Mouse (Mus musculus) thymus, postnatal 10 days (tissue): ENCODE data around the gene Rnf187.
A peak's percentile ranks its signal among the peaks of the same experiment; 100 is the strongest.

Experiments used
- DNase-seq, 2 experiments: peaks; one replicate each; pipeline ENCODE4 v3.0.0; 2021; ENCODE audit warnings: low spot score in 2 of 2

Rnf187 gene

GRCm38 (mm10) chr11:58938322-58939087, at the start of gene Rnf187:
TSS of gene Rnf187 (minus strand) at chr11:58938916.
- DNase-seq, result peak; percentile 79 to 87

- DNase-seq, result no peak
Observed at GRCm38 (mm10) chr11:58985299-58985917, 46.7 kb upstream of the Rnf187 start.

DNA sequence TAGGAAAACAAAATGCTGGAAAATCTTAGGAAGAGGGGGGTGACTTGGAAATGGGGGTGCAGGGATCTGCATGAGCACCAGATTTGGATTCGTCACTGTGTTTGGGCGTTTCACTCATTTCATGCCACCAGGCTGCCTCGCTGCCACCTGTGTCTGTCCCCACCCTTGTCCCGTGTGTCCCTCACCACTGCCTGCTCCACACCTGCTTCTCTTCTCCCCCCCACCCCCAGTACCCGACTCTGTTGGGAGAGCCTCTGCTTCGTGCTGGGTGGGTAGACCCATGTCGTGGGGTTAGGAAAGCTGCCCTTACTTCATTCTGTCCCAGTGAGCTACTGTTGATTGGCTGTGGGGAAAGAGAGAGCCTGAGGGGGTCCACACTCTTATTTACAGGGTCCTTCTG, 45.9 kb upstream of the Rnf187 start:
- DNase-seq, result peak; percentile 38 to 42

GRCm38 (mm10) chr11:58983691-58984341, 45.1 kb upstream of the Rnf187 start:
- DNase-seq, result no peak

DNA sequence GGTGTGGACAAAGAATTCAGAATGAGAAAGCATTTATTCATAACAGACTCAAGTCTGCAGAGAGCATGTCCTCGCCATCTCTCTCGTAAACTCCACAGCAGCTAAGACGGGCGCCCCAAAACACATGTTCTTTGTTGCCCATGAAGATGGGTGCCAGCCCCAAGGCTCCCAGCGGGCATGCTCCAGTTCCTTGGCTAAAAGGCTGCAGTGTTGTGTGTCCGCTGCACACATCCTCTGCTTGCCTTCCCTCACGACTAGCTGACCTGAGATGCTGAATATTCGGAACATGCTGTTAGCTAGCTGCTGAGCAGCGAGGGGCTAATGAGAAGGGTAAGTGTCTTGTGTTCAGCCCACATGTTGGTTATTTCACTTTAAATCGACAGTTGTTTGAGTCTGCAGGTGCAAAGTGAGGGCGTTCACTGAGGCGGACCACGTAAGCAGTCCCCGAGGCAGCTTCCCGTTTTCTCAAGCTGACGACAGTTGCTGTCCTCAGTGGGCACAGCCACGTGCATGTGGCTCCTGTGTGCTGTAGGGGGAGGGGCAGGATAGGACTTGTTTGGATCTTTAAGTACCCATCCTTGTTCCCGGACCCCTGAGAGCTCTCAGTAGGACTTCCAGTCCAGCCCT, 43.9 kb upstream of the Rnf187 start:
- DNase-seq, result peak; percentile 67 to 72

DNA sequence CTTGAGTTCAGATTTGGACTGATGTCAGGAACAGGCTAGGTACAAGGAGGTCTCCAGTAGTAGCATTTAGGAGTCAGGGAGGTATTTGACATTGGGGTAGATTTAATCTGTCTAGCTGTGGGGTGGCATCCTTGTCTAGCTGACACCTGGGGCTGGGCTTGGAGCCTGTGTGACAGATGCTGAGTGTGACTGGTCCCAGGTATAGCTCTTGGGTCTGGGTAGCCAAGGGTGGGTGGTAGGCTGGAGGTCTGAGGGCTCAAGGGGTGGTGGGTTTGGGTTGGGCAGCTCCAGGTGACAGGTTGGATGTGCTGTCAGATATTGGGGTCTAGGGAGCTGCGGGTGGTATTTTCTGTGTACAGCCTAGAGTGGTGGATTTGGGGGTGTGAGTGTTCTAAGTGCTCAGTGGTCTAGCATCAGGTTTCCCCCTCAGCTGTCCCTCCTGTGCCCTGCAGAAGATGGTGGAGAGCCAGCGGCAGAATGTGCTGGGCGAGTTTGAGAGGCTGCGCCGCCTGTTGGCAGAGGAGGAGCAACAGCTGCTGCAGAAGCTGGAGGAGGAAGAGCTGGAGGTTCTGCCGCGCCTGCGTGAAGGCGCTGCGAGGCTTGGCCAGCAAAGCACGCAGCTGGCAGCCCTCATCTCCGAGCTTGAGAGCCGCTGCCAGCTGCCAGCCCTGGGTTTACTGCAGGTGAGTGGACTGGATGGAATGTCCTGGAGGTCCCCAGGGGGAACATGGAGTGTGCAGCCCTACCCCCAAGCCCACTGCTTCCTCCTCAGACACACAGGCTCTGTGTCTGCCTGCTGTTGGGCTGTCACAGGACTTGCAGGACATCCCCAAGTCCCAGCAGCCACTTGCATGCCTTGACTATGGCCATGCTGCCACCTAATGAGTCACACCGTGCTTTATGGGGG, 43.1 kb upstream of the Rnf187 start:
- DNase-seq, result peak; percentile 81 to 88

DNA sequence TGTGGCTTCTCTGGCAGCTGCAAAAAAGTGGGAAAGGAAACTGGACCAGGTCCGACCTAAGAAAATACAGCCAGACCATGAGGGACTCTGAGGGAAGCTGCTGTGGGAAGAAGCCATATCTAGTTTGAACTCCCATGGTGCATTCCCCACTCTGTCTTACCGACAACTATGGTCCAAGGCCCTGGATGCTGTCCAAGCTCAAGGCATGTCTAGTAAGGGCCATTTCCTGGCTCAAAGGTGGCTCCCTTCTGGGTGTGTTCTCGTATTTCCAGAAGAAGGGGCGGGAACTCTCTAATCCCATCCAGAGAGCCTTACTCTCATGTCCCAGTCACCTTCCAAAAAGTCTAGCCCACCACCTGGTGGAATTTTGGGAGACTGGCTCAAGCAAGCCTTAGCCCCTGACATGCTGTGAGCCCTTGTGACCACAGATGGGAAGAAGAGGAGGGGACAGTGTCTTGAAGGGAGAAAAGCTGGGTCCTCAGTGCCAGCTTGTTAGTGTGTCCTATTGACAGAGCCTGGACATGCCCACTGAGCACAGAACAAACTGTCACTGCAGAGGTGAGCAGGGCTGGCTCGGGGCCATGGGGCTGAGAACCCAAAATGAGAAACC, 41.8 kb upstream of the Rnf187 start:
- DNase-seq, result no peak

GRCm38 (mm10) chr11:58979661-58980060, 40.9 kb upstream of the Rnf187 start:
- DNase-seq, result no peak

DNA sequence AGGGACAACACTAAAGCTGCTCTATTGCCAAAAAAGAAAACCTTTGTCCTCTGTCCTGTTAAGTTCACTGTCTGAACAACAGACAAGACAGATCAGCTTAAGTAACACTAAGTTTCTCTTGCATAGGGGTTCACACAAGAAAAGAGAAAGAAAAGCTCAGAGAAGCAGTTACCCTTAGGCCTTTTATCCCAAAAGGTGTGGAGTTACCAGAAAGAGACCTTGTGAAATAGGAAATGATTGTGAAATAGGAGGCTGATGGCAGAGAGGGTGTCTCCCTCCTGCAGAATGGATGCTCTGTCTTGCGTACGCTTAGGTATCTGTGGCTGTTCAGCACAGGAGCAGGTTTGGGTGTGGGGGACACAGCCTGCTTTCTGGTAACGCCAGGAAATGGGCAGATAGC, 40.5 kb upstream of the Rnf187 start:
- DNase-seq, result no peak

DNA sequence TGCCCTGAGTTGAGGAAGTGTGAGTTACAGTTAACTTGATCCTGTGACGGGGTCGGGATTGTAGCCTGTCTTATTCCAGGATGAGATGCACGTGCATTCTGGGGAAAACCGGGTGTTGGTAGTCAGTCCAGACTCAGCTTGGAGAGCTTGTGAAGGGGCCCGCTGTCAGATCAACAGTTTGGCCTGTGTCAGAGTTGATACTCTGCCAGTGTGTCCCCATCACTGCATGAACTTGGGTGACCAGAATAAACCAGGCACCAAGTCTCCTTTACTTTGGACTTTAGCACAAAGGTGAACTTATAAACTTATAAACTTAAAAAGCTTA, 40.0 kb upstream of the Rnf187 start:
- DNase-seq, result no peak

DNA sequence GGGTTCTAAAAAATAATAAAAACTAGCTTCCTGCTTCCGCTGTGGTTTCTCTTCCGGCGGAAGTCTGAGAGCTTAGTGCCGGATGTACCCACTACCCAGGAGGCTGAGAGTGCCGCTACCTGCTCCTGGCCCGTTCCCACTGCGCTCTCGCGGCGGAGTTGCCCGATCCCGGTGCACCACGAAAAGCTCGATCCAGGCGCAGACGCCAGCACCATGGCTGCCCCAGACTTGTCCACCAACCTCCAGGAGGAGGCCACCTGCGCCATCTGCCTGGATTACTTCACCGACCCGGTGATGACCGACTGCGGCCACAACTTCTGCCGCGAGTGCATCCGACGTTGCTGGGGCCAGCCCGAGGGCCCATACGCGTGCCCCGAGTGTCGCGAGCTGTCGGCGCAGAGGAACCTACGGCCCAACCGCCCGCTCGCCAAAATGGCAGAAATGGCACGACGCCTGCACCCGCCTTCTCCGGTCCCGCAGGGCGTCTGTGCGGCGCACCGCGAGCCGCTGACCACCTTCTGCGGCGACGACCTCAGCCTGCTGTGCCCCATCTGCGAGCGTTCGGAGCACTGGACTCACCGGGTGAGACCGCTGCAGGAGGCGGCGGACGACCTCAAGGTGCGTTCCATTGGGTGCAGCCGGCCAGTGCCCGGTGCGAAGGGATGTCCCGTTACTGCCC, 39.5 kb upstream of the Rnf187 start, which contains the start of gene Trim11:
Gene Trim11, plus strand, starts transcription at position 67 of the 679 bp plus-strand sequence.
- DNase-seq, result peak; percentile 69 to 77

DNA sequence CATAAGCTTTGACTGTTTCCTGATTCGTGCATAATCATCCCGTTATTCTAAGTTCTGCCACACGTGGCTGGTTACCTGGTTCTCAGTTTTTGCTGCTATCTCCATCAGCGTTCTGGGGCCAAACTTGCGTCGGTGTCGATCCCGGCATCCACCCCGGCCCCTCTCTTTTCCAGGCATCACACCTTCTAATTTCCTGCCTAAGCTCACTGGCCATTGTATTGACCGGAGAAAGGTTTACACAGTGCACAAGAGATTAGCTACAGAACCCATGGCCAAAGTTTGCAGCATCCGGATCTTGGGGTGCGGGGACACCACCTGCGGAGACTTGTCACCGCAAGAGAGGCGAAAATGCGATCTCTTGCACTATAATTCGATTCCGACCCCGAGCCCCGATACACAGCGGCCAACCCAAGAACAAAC, 38.9 kb upstream of the Rnf187 start:
- no peak for DNase-seq

- DNase-seq, result peak in 1 of 2 experiments; percentile 43
Observed at GRCm38 (mm10) chr11:58977150-58977549, 38.4 kb upstream of the Rnf187 start.

GRCm38 (mm10) chr11:58974414-58974813, 35.7 kb upstream of the Rnf187 start:
- DNase-seq, result no peak

- no peak for DNase-seq
Observed at GRCm38 (mm10) chr11:58971796-58972195, 33.1 kb upstream of the Rnf187 start.

GRCm38 (mm10) chr11:58970831-58971530, 32.3 kb upstream of the Rnf187 start:
- DNase-seq, result no peak

GRCm38 (mm10) chr11:58969659-58970058, 30.9 kb upstream of the Rnf187 start:
- DNase-seq, result no peak

DNA sequence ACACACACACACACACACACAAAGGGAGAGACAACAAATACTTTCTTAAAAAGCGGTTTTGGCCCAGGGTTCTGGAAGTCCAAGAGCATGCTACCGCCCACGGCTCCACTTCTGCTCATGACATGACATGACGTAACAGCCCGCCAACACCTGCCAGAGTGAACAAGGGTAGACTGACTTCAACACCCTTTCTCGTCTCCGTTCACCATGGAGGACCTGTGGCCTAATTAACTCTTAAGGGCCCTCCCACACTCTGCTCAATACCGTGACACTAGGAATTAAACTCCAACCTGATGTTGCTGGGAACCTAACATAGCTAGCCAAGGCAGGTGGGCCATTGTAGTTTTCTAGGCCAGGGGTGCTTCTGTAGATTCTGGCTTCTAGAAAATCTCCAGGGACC, 30.3 kb upstream of the Rnf187 start:
- no peak for DNase-seq

DNA sequence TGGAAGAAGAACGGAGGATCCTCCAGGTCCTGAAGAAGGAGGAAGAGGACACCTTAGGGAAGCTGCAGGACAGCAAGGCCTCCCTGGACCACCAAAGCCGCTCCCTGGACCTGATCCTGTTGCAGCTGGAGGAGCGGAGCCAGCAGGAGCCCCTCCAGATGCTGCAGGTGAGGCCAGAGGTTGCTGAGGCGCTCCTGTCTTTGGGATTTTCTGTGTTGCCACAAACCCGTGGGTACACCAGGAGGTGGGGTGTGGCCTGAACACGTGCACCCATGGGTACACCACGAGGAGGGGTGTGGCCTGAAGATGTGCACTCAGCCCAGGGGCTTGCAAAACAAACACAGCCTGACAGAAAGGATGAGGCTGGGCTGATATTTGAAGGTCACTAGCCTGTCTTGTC, 29.8 kb upstream of the Rnf187 start:
- no peak for DNase-seq

GRCm38 (mm10) chr11:58967346-58967745, 28.6 kb upstream of the Rnf187 start:
- peak in 1 of 2 experiments; percentile 56 for DNase-seq
